Mouse (Mus musculus): ENCODE results near the gene Adamts1.

The Adamts1 gene

GRCm38 (mm10) chr16:85765167-85765566, 37.7 kb downstream of the Adamts1 start:
- DNase-seq (ENCODE audit: low spot score): no peak

DNA sequence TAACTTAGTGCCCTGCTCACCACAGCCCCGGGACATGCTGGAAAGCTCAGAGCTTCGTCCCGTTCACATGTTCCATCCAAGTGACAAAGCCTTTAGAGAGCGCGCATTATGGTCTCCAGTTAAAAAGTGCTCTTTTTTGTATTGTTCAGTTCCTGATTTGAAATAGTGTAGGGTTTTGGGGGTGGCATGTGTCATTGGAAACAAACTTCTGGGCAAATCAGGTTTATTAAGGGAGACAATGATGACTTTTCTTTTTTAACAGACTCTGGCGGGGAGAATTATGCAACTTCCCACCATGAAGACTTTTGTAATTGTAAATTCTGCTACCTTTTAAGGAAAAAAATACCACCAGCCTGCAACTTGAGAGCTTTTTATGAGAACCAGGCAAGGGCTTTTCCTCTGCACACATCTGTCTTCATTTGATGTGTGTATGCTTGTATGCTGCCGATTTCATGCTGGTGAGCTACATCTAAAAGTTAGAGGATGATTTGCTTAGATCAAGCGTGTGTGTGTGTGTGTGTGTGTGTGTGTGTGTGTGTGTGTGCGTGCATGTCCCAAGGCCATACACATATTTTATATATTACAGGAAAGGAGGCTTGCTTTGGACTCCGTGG, 40.8 kb downstream of the Adamts1 start:
- DNase-seq (ENCODE audit: low spot score): no peak

DNA sequence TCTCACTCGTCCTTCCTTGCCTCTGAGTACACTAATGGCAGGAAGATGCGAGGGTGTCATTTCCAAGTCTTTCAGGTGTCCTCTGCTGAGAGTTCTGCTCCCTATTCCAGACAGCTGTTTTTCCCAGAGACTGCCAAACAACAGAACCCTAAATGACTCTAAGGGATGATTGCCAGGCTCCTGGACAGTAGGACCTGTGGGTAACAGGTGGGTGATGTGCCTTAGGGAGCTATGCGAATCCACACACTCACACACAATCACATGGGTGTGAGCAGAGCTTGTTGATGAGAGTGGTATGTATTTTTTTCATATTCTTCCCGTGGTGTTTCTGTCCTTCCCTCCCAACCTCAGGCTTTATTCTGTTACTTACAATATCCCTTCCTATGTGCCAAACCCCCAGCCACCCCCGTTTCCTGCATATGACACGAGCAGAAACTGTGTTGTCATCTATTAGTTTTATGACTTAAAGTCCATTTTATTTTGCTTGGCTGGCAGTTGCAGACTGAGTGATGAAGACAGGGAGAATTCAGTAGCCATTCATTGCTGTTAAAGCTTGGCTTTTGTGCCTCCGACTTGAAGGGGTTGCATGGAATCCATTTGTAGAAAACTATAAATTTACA, 41.8 kb downstream of the Adamts1 start:
- DNase-seq (ENCODE audit: low spot score): no peak

GRCm38 (mm10) chr16:85756101-85756819, 46.7 kb downstream of the Adamts1 start:
- peak; percentile 2 for DNase-seq (ENCODE audit: low spot score)

- no peak for DNase-seq (ENCODE audit: low spot score)
These were observed 53.6 kb downstream of the Adamts1 start for GRCm38 (mm10) chr16:85749335-85749734.

DNA sequence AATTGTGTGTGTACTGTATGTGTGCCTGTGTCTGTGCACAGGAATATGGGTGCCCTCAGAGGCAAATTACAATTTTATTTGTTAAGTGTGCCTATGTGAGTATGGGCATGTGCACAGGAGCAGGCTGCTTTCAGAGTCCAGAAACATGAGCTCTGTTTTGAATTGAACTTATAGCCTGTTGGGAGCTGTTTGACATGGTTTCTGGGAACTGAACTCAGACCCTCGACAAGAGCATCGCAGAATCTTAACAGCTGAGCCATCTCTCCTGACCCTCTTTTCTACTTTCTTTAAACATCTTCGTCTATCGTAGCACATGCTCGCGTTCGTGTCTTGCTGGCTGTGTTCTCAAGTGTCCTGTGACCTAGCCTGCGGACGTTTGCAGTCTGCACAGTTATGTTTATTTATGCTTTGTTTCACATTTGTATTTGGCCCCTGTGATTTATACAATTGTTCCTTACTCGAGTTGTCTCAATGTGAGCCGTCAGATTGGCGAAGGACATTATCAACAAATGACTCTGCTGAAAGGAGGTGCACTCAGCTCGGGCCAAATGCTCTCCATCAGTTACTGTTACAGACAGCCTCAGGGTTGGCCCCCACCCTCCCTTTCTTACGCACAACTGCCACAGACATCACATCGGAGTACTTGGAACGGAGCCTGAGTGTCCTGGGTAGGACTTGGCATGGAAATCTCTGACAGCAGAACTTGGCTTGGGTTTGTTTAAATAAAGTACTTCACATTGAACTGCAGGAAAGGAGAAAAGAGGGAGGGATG, 55.1 kb downstream of the Adamts1 start:
- no peak for DNase-seq (ENCODE audit: low spot score)

- no peak for DNase-seq (ENCODE audit: low spot score)
These were observed 56.5 kb downstream of the Adamts1 start for GRCm38 (mm10) chr16:85746386-85746785.

Data from left cerebral cortex, adult 11 months (tissue).